In the genomic region with DNA sequence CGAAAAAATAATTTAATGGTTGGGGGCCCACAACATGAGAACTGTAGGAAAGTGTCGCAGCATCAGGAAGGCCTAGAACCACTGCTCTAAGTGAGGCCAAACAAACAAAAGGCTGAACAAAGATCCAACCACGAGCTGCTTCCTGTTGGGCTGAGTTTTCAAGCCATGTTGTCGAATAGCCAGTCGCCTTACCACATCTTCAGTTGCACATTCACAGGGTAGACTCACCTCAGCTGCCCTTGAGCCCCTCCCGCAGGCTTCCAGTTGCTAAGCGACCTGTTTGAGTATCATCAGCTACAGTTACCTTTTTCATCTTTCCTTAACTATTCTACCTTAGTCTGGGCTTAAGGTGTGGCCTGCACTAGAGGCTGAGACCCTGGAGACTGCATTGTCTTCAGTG, we compare ENCODE assay signal across 18 mouse cellular contexts. TPM values are rescaled to one million over a fixed set of nuclear protein-coding genes. Genes with fewer than 3 reads are reported as not detected.
"Had no signal": no experiment of that assay in that cellular context is flagged by ENCODE, and none has a peak within 500 bp of the region (broad histone marks: within the 10 kb centered on the region; RNA-seq: fewer than 3 reads in every experiment).

No protein-coding gene starts in this region.

- H3K4me3 ChIP-seq: kidney, embryonic 15.5 days; liver, embryonic 12.5 days; midbrain, embryonic 15.5 days; neural tube, embryonic 13.5 days had no signal

- H3K9ac ChIP-seq: kidney, embryonic 15.5 days; liver, embryonic 12.5 days; lung, embryonic 14.5 days; midbrain, embryonic 15.5 days; neural tube, embryonic 13.5 days had no signal

- H3K4me2 ChIP-seq: kidney, embryonic 15.5 days; liver, embryonic 12.5 days; lung, embryonic 14.5 days; midbrain, embryonic 15.5 days; neural tube, embryonic 13.5 days had no signal

- ATAC-seq: liver, embryonic 12.5 days; midbrain, embryonic 15.5 days had no signal

- DNase-seq: kidney, postnatal 14 days; left cerebral cortex, postnatal 4 days; lung, embryonic 14.5 days; lung, postnatal 10 days; retina, postnatal 1 day; right cerebral cortex, postnatal 4 days; spleen, adult 18-20 months; thymus, adult 2 months; thymus, postnatal 4 days had no signal

- H3K27ac ChIP-seq: kidney, embryonic 15.5 days; liver, embryonic 12.5 days; midbrain, embryonic 15.5 days; neural tube, embryonic 13.5 days had no signal

- H3K9me3 ChIP-seq: kidney, embryonic 15.5 days; liver, embryonic 12.5 days; midbrain, embryonic 15.5 days; neural tube, embryonic 13.5 days had no signal

- H3K4me1 ChIP-seq: kidney, embryonic 15.5 days; midbrain, embryonic 15.5 days; neural tube, embryonic 13.5 days had no signal

- H3K27me3 ChIP-seq: kidney, embryonic 15.5 days; liver, embryonic 12.5 days; midbrain, embryonic 15.5 days; neural tube, embryonic 13.5 days had no signal

RNA-seq across cellular contexts. Expression of a gene that starts 6.0 kb away (rescaled TPM):
- total RNA-seq: left cerebral cortex, adult 18-20 months; left cerebral cortex, postnatal 10 days; left cerebral cortex, postnatal 4 days; monocyte, adult 5-6 weeks had no signal
- polyA plus RNA-seq: kidney, embryonic 15.5 days; liver, embryonic 12.5 days; liver, embryonic 16.5 days; lung, embryonic 14.5 days; midbrain, embryonic 15.5 days; neural tube, embryonic 13.5 days; stomach, embryonic 14.5 days had no signal
